Mouse (Mus musculus): ENCODE data around the gene Atxn10. TPM values are rescaled to one million over a fixed set of nuclear protein-coding genes. Genes with fewer than 3 reads are reported as not detected.

Gene Atxn10
- total RNA-seq, 2 experiments from 2014 or later: 47.7 to 49.8 TPM

- intact Hi-C loops (cut with DNase I; ENCODE audit: low total_unique reads): no loop called here
- DNase-seq: no peak
Observed at GRCm38 (mm10) chr15:85373125-85373524, 37.1 kb downstream of the Atxn10 start.

- no peak for DNase-seq
- intact Hi-C loops (cut with DNase I; ENCODE audit: low total_unique reads): loop anchor here (10.0 kb wide), 1 partner anchor 59 kb away; no protein-coding TSS in a partner anchor
Observed at GRCm38 (mm10) chr15:85383477-85383876, 47.4 kb downstream of the Atxn10 start.

GRCm38 (mm10) chr15:85388696-85389095, 52.7 kb downstream of the Atxn10 start:
- intact Hi-C loops (cut with DNase I; ENCODE audit: low total_unique reads): loop anchor here (5.0 to 10.0 kb wide), 2 partner anchors 64 to 189 kb away; no protein-coding TSS in a partner anchor

GRCm38 (mm10) chr15:85389915-85390314, 53.9 kb downstream of the Atxn10 start:
- no peak for DNase-seq
- intact Hi-C loops (cut with DNase I; ENCODE audit: low total_unique reads): loop anchor here (5.0 to 10.0 kb wide), 2 partner anchors 65 to 187 kb away; no protein-coding TSS in a partner anchor

More at GRCm38 (mm10) chr15:85388696-85389095, 52.7 kb downstream of the Atxn10 start:
- no peak for DNase-seq

GRCm38 (mm10) chr15:85395360-85395759, 59.3 kb downstream of the Atxn10 start:
- intact Hi-C loops (cut with DNase I; ENCODE audit: low total_unique reads): no loop called here
- no peak for DNase-seq

- intact Hi-C loops (cut with DNase I; ENCODE audit: low total_unique reads): no loop called here
- no peak for DNase-seq
Observed at GRCm38 (mm10) chr15:85401926-85402325, 65.9 kb downstream of the Atxn10 start.

GRCm38 (mm10) chr15:85403256-85403731, 67.2 kb downstream of the Atxn10 start:
- peak; percentile 57 for DNase-seq
- intact Hi-C loops (cut with DNase I; ENCODE audit: low total_unique reads): no loop called here

- intact Hi-C loops (cut with DNase I; ENCODE audit: low total_unique reads): no loop called here
- DNase-seq: no peak
Observed at GRCm38 (mm10) chr15:85404739-85405138, 68.7 kb downstream of the Atxn10 start.

GRCm38 (mm10) chr15:85405567-85405966, 69.5 kb downstream of the Atxn10 start:
- intact Hi-C loops (cut with DNase I; ENCODE audit: low total_unique reads): no loop called here
- no peak for DNase-seq

GRCm38 (mm10) chr15:85406846-85407245, 70.8 kb downstream of the Atxn10 start:
- no peak for DNase-seq
- intact Hi-C loops (cut with DNase I; ENCODE audit: low total_unique reads): no loop called here

- no peak for DNase-seq
- intact Hi-C loops (cut with DNase I; ENCODE audit: low total_unique reads): no loop called here
Observed at GRCm38 (mm10) chr15:85407342-85407741, 71.3 kb downstream of the Atxn10 start.

GRCm38 (mm10) chr15:85408790-85409189, 72.7 kb downstream of the Atxn10 start:
- no peak for DNase-seq
- intact Hi-C loops (cut with DNase I; ENCODE audit: low total_unique reads): no loop called here

GRCm38 (mm10) chr15:85409245-85409783, 73.3 kb downstream of the Atxn10 start:
- no peak for DNase-seq
- intact Hi-C loops (cut with DNase I; ENCODE audit: low total_unique reads): no loop called here

GRCm38 (mm10) chr15:85409836-85410235, 73.8 kb downstream of the Atxn10 start:
- intact Hi-C loops (cut with DNase I; ENCODE audit: low total_unique reads): no loop called here
- no peak for DNase-seq

GRCm38 (mm10) chr15:85414620-85415019, 78.6 kb downstream of the Atxn10 start:
- intact Hi-C loops (cut with DNase I; ENCODE audit: low total_unique reads): no loop called here
- DNase-seq: no peak

- intact Hi-C loops (cut with DNase I; ENCODE audit: low total_unique reads): no loop called here
- DNase-seq: no peak
Observed at GRCm38 (mm10) chr15:85420686-85421085, 84.6 kb downstream of the Atxn10 start.

- intact Hi-C loops (cut with DNase I; ENCODE audit: low total_unique reads): no loop called here
- peak; percentile 10 for DNase-seq
Observed at GRCm38 (mm10) chr15:85424197-85424596, 88.2 kb downstream of the Atxn10 start.

GRCm38 (mm10) chr15:85428140-85428539, 92.1 kb downstream of the Atxn10 start:
- intact Hi-C loops (cut with DNase I; ENCODE audit: low total_unique reads): no loop called here
- no peak for DNase-seq

GRCm38 (mm10) chr15:85442568-85442967, 106.5 kb downstream of the Atxn10 start:
- intact Hi-C loops (cut with DNase I; ENCODE audit: low total_unique reads): no loop called here

GRCm38 (mm10) chr15:85446652-85447051, 110.6 kb downstream of the Atxn10 start:
- no peak for DNase-seq
- intact Hi-C loops (cut with DNase I; ENCODE audit: low total_unique reads): no loop called here

More at GRCm38 (mm10) chr15:85442568-85442967, 106.5 kb downstream of the Atxn10 start:
- DNase-seq: no peak

GRCm38 (mm10) chr15:85456891-85457290, 120.8 kb downstream of the Atxn10 start:
- no peak for DNase-seq
- intact Hi-C loops (cut with DNase I; ENCODE audit: low total_unique reads): no loop called here
